15 mouse cellular contexts compared by ENCODE assay signal in genomic region chr10:26900426-26900825, GRCm38 (mm10).
"Had no signal": no experiment of that assay in that cellular context is flagged by ENCODE, and none has a peak within 500 bp of the region (broad histone marks: within the 10 kb centered on the region; RNA-seq: fewer than 3 reads in every experiment).

No protein-coding gene starts in this region.

- H3K27ac ChIP-seq: neural tube, embryonic 15.5 days; stomach, embryonic 15.5 days; stomach, postnatal 0 days had no signal

- DNase-seq: retina, postnatal 1 day; right cerebral cortex, adult 18-20 months; right cerebral cortex, postnatal 14 days; right cerebral cortex, postnatal 25 days; right cerebral cortex, postnatal 4 days; spleen, adult 18-20 months; thymus, adult 18-20 months; thymus, adult 2 months; thymus, postnatal 14 days; thymus, postnatal 25 days; thymus, postnatal 36 days; thymus, postnatal 4 days had no signal

- H3K36me3 ChIP-seq: neural tube, embryonic 15.5 days; stomach, embryonic 15.5 days had no signal

- H3K9ac ChIP-seq: neural tube, embryonic 15.5 days; stomach, embryonic 15.5 days had no signal

- H3K4me2 ChIP-seq: neural tube, embryonic 15.5 days; stomach, embryonic 15.5 days had no signal

- H3K27me3 ChIP-seq: neural tube, embryonic 15.5 days; stomach, embryonic 15.5 days had no signal

- H3K4me3 ChIP-seq: neural tube, embryonic 15.5 days; stomach, embryonic 15.5 days had no signal

- H3K9me3 ChIP-seq: neural tube, embryonic 15.5 days; stomach, embryonic 15.5 days had no signal

- H3K4me1 ChIP-seq: neural tube, embryonic 15.5 days; stomach, embryonic 15.5 days had no signal
